Mouse (Mus musculus) urinary bladder, adult 18-20 months (tissue): ENCODE data around the gene Cd2.

Experiments
- DNase-seq, 2 experiments: peaks; one replicate each; pipeline ENCODE4 v3.0.0; 2022; ENCODE audit warnings: low spot score in 2 of 2, mixed read lengths in 2 of 2

Gene Cd2

GRCm38 (mm10) chr3:101230201-101230600 is 57.5 kb downstream of the Cd2 start:
- DNase-seq = no peak

DNA sequence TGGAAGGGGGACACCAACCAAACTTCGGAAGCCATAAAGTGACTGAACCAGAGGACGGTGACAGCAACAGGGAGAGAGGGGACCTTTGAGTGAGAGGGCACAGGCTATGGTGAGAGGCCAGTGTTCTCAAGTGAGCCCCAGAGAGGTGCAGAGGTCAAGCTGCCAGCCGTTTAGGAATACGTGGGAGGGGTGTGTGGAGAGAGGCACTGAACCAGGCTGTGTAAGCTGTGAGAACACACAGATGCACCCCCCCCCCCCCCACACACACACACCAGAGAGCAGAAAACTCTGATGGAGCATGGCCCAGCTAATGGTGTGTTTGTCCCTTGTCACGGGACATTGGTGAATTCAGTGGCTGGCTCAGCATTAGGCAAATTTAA is 58.2 kb downstream of the Cd2 start:
- DNase-seq = no peak

- DNase-seq = no peak
Observed at GRCm38 (mm10) chr3:101228868-101229550, 58.7 kb downstream of the Cd2 start.

- DNase-seq = no peak
Observed at GRCm38 (mm10) chr3:101228066-101228465, 59.7 kb downstream of the Cd2 start.
